Mouse (Mus musculus): Measurements from ENCODE around the gene Hoxa2. TPM values are rescaled to one million over a fixed set of nuclear protein-coding genes. Genes with fewer than 3 reads are reported as not detected.

Gene Hoxa2
- total RNA-seq, 1 experiment, result 0.27 TPM

DNA sequence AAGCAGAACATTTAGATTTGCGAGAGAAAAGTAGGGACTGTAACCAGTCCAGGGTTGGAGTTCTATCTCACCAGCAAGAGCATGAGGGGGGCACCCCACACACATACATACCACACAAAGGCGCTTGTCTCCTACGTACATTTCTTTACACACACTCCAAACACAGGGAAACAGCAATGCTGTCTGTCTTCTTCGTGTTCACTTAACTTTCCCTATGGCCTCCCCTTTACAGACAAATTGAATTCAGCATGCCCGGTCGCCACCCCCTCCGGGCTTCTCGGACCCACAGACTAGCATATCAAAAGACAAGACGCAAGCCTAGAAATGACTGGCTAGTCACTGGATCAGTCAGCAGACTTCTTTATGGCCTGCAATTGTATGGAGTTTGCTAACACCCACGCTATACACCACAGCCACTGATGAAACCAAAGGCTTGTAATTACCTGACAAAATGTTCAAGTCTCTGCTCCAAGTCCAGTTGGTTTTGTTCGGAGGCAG lies 15.6 kb upstream of the Hoxa2 start:
- H3K4me3 ChIP-seq (ENCODE audit: insufficient read depth in 1 of 2, low read depth in 1 of 2, low read length in 2 of 2, poor library complexity in 1 of 2, severe bottlenecking in 1 of 2), result no peak overlapping the region
- H3K9ac ChIP-seq (ENCODE audit: insufficient read depth, low read depth, low read length, poor library complexity, severe bottlenecking), result no peak overlapping the region
- in situ Hi-C loops (cut with MboI; ENCODE audit: low sequenced_read_pairs in 2 of 2, unreplicated experiment in 2 of 2), result no loop called here
- no peak overlapping the region for H3K27ac ChIP-seq (ENCODE audit: insufficient read depth, low read depth, low read length, poor library complexity, severe bottlenecking)
- no peaks in the 10 kb centered on the region for H3K9me3 ChIP-seq (ENCODE audit: control insufficient read depth, insufficient read depth, low read depth, low read length)
- H3K36me3 ChIP-seq (ENCODE audit: control insufficient read depth, insufficient read depth, low read length, poor library complexity, severe bottlenecking), result no peaks in the 10 kb centered on the region
- TF ChIP-seq MAFK (IDR thresholded peaks at IDR 0.05; ENCODE audit: insufficient read depth, low read depth, low read length) (no peak), ZC3H11A (IDR thresholded peaks at IDR 0.05; ENCODE audit: borderline replicate concordance, low read depth, low read length) (no peak), ZNF384 (IDR thresholded peaks at IDR 0.05; ENCODE audit: low read depth, low read length) (no peak), CHD2 (IDR thresholded peaks at IDR 0.05; ENCODE audit: low read depth, low read length) (no peak), HCFC1 (IDR thresholded peaks at IDR 0.05; ENCODE audit: borderline replicate concordance, insufficient read depth, low read length) (no peak)
- H3K4me1 ChIP-seq (ENCODE audit: control insufficient read depth in 2 of 2, insufficient read depth in 2 of 2, low read length in 2 of 2, poor library complexity in 1 of 2), result peaks cover 0 to 2% of the 10 kb centered on the region in 2 experiments; a peak in 2 of 4 replicates
- no peak for DNase-seq (ENCODE audit: low read depth, low spot score)

DNA sequence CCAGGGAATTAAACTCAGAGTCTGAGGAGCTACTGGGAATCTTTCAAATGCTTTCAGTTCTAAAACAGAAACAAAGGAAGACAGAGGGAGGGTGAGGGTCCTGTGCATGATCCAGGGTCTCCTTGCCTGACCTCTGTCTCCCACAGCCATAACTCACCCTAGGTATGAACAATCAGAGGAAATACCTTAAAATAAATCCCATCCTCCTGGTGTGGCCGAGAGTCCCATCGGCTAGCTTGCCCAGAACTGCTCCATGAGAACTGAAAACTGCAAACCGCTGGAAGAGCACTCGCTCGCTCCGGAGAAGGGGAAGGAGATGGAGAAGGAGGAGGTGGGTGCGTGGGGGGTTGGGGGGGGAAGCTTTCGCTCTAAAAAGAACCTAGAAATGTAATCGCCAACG lies 15.1 kb upstream of the Hoxa2 start:
- H3K27ac ChIP-seq (ENCODE audit: insufficient read depth, low read depth, low read length, poor library complexity, severe bottlenecking), result no peak overlapping the region
- no peak for DNase-seq (ENCODE audit: low read depth, low spot score)
- in situ Hi-C loops (cut with MboI; ENCODE audit: low sequenced_read_pairs in 2 of 2, unreplicated experiment in 2 of 2), result loop anchor here in 1 of 2 experiments (10.0 kb wide), 1 partner anchor 135 kb away; the partner anchor contains the start of gene Evx1

DNA sequence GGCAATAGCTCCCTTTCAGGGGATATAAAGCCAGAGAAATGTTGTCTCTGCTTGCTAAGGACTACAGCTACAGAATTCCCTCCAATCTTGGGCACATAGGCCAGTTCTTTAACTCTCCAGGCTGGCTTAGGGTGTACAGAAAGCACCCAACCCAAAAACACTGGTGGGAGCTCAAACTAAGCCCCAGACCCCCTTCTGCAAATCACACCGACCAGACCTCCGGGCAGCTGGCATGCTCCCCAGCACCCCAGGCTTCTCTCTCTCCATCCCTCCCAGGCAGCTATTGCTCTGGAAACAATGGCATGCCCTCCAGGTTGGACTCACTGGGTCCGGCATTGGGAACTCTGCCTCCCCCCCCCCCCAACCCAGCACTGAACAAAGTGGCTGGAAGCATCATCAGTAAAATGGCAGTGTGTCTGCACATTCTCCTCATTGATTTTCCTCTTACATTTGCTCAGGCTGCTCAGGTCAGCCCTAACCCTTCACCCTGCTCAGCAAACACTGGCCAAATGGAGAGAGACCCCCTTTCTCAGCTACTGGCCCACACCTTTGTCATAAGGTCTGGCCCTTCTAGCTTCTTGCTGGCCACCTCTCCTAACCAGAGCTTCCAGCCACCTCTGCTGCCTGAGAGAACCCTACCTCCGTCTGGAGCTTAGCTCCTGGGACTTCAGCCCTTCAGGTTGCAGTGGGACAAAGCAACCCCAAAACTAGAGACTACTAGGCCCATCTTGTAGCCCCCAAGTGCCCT lies 14.5 kb upstream of the Hoxa2 start:
- Histone ChIP-seq H3K9me3 (ENCODE audit: control insufficient read depth, insufficient read depth, low read depth, low read length) (no peaks in the 10 kb centered on the region), H3K27ac (ENCODE audit: insufficient read depth, low read depth, low read length, poor library complexity, severe bottlenecking) (no peak overlapping the region), H3K9ac (ENCODE audit: insufficient read depth, low read depth, low read length, poor library complexity, severe bottlenecking) (no peak overlapping the region), H3K4me3 (ENCODE audit: insufficient read depth in 1 of 2, low read depth in 1 of 2, low read length in 2 of 2, poor library complexity in 1 of 2, severe bottlenecking in 1 of 2) (no peak overlapping the region), H3K36me3 (ENCODE audit: control insufficient read depth, insufficient read depth, low read length, poor library complexity, severe bottlenecking) (no peaks in the 10 kb centered on the region), H3K4me1 (ENCODE audit: control insufficient read depth in 2 of 2, insufficient read depth in 2 of 2, low read length in 2 of 2, poor library complexity in 1 of 2) (peaks cover 0 to 2% of the 10 kb centered on the region in 2 experiments; a peak in 2 of 4 replicates)
- TF ChIP-seq MAFK (IDR thresholded peaks at IDR 0.05; ENCODE audit: insufficient read depth, low read depth, low read length), result no peak
- TF ChIP-seq HCFC1 (IDR thresholded peaks at IDR 0.05; ENCODE audit: borderline replicate concordance, insufficient read depth, low read length), result no peak
- no peak for TF ChIP-seq CHD2 (IDR thresholded peaks at IDR 0.05; ENCODE audit: low read depth, low read length)
- no peak for TF ChIP-seq ZNF384 (IDR thresholded peaks at IDR 0.05; ENCODE audit: low read depth, low read length)
- no peak for TF ChIP-seq ZC3H11A (IDR thresholded peaks at IDR 0.05; ENCODE audit: borderline replicate concordance, low read depth, low read length)
- in situ Hi-C loops (cut with MboI; ENCODE audit: low sequenced_read_pairs in 2 of 2, unreplicated experiment in 2 of 2), result loop anchor here in 1 of 2 experiments (10.0 kb wide), 1 partner anchor 136 kb away; the partner anchor contains the start of gene Evx1
- no peak for DNase-seq (ENCODE audit: low read depth, low spot score)

More for the DNA sequence above, 15.1 kb upstream of the Hoxa2 start:
- H3K4me3 ChIP-seq (ENCODE audit: insufficient read depth in 1 of 2, low read depth in 1 of 2, low read length in 2 of 2, poor library complexity in 1 of 2, severe bottlenecking in 1 of 2), result no peak overlapping the region
- peaks cover 0 to 2% of the 10 kb centered on the region in 2 experiments; a peak in 2 of 4 replicates for H3K4me1 ChIP-seq (ENCODE audit: control insufficient read depth in 2 of 2, insufficient read depth in 2 of 2, low read length in 2 of 2, poor library complexity in 1 of 2)
- no peak overlapping the region for H3K9ac ChIP-seq (ENCODE audit: insufficient read depth, low read depth, low read length, poor library complexity, severe bottlenecking)
- no peaks in the 10 kb centered on the region for H3K36me3 ChIP-seq (ENCODE audit: control insufficient read depth, insufficient read depth, low read length, poor library complexity, severe bottlenecking)
- H3K9me3 ChIP-seq (ENCODE audit: control insufficient read depth, insufficient read depth, low read depth, low read length), result no peaks in the 10 kb centered on the region
- TF ChIP-seq ZC3H11A (IDR thresholded peaks at IDR 0.05; ENCODE audit: borderline replicate concordance, low read depth, low read length) (no peak), MAFK (IDR thresholded peaks at IDR 0.05; ENCODE audit: insufficient read depth, low read depth, low read length) (no peak), HCFC1 (IDR thresholded peaks at IDR 0.05; ENCODE audit: borderline replicate concordance, insufficient read depth, low read length) (no peak), ZNF384 (IDR thresholded peaks at IDR 0.05; ENCODE audit: low read depth, low read length) (no peak), CHD2 (IDR thresholded peaks at IDR 0.05; ENCODE audit: low read depth, low read length) (no peak)

DNA sequence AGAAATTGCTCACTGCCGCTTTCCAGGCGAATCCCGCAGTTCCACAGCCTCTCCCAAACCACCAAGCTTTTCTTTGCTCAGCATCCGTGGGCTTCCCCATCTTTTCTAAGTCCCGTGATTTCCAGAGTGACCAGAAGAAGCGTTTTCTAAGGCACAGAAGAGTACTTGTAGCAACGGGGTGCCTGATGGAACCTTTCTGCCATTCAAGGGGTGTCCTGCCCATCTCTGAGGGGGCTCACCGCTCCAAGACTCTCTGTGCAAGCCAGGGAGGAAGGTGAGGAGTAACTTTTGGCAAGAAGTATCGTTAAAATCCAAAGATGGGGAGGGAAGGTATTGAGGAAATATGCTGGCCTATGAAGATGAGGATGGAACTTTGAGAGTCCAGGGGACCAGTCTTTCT lies 13.2 kb upstream of the Hoxa2 start:
- in situ Hi-C loops (cut with MboI; ENCODE audit: low sequenced_read_pairs in 2 of 2, unreplicated experiment in 2 of 2), result loop anchor here in 1 of 2 experiments (10.0 kb wide), 1 partner anchor 137 kb away; the partner anchor contains the start of gene Evx1
- Histone ChIP-seq H3K4me1 (ENCODE audit: control insufficient read depth in 2 of 2, insufficient read depth in 2 of 2, low read length in 2 of 2, poor library complexity in 1 of 2) (peaks cover 0 to 2% of the 10 kb centered on the region in 2 experiments; a peak in 2 of 4 replicates), H3K9me3 (ENCODE audit: control insufficient read depth, insufficient read depth, low read depth, low read length) (no peaks in the 10 kb centered on the region), H3K27ac (ENCODE audit: insufficient read depth, low read depth, low read length, poor library complexity, severe bottlenecking) (no peak overlapping the region), H3K4me3 (ENCODE audit: insufficient read depth in 1 of 2, low read depth in 1 of 2, low read length in 2 of 2, poor library complexity in 1 of 2, severe bottlenecking in 1 of 2) (no peak overlapping the region), H3K9ac (ENCODE audit: insufficient read depth, low read depth, low read length, poor library complexity, severe bottlenecking) (no peak overlapping the region), H3K36me3 (ENCODE audit: control insufficient read depth, insufficient read depth, low read length, poor library complexity, severe bottlenecking) (no peaks in the 10 kb centered on the region)
- no peak for TF ChIP-seq ZNF384 (IDR thresholded peaks at IDR 0.05; ENCODE audit: low read depth, low read length)
- TF ChIP-seq ZC3H11A (IDR thresholded peaks at IDR 0.05; ENCODE audit: borderline replicate concordance, low read depth, low read length), result no peak
- no peak for TF ChIP-seq HCFC1 (IDR thresholded peaks at IDR 0.05; ENCODE audit: borderline replicate concordance, insufficient read depth, low read length)
- TF ChIP-seq MAFK (IDR thresholded peaks at IDR 0.05; ENCODE audit: insufficient read depth, low read depth, low read length), result no peak
- no peak for TF ChIP-seq CHD2 (IDR thresholded peaks at IDR 0.05; ENCODE audit: low read depth, low read length)
- no peak for DNase-seq (ENCODE audit: low read depth, low spot score)

Measured in ES-E14 (cell line).